Mouse (Mus musculus) lung, embryonic 16.5 days (tissue): ENCODE results near the gene Sap25. TPM values are rescaled to one million over a fixed set of nuclear protein-coding genes. Genes with fewer than 3 reads are reported as not detected.
"Not testable (repeated sequence)": the region's sequence is repeated elsewhere in the genome, so short reads cannot be mapped to it uniquely, and the experiment has no call there.

Experiments
- ATAC-seq: fragments of 200-750 bp; cut with Nextera tagmentation; 2 replicates; pipeline ENCODE4 v1.8.0; 2017; ENCODE audit warnings: low read depth, mild to moderate bottlenecking, moderate library complexity
- H3K27ac ChIP-seq: fragments of 300-500 bp; sonication (generic); 2 replicates; pipeline ENCODE4 v1.5.1; 2014; ENCODE audit warnings: mild to moderate bottlenecking, control low read depth, low read length
- H3K27me3 ChIP-seq: fragments of 300-500 bp; sonication (generic); 2 replicates; pipeline ENCODE4 v1.6.1; 2014; ENCODE audit warnings: low read depth, low read length, mixed read lengths; ENCODE audit not compliant: control insufficient read depth, insufficient read depth
- H3K36me3 ChIP-seq: fragments of 300-500 bp; sonication (generic); 2 replicates; pipeline ENCODE4 v1.6.1; 2014; ENCODE audit warnings: low read length; ENCODE audit not compliant: control insufficient read depth, insufficient read depth
- H3K4me1 ChIP-seq: fragments of 300-500 bp; sonication (generic); replicated peaks from 2 replicates; pipeline ENCODE4 v1.6.1; 2014; ENCODE audit warnings: low read length, mixed read lengths; ENCODE audit not compliant: control insufficient read depth, insufficient read depth
- H3K4me2 ChIP-seq: fragments of 300-500 bp; sonication (generic); 2 replicates; pipeline ENCODE4 v1.6.1; 2014; ENCODE audit warnings: low read depth, low read length, control low read depth
- H3K4me3 ChIP-seq: fragments of 300-500 bp; sonication (generic); 2 replicates; pipeline ENCODE4 v1.5.1; 2014; ENCODE audit warnings: mild to moderate bottlenecking, low read length, control low read depth
- H3K9ac ChIP-seq: fragments of 300-500 bp; sonication (generic); 2 replicates; pipeline ENCODE4 v1.6.1; 2014; ENCODE audit warnings: low read length, control low read depth
- H3K9me3 ChIP-seq: fragments of 300-500 bp; sonication (generic); 2 replicates; pipeline ENCODE4 v1.6.1; 2016; ENCODE audit warnings: low read length; ENCODE audit not compliant: control insufficient read depth
- WGBS: fragments of 180-500 bp; shearing (Covaris S2); extraction: QIAGEN DNeasy Blood & Tissue Kit; methylation state at CpG from one replicate; pipeline ENCODE4 v1.1.7; 2014; 5-methylcytosine and 5-hydroxymethylcytosine counted together
- polyA plus RNA-seq: library from polyadenylated mRNA; unstranded; fragments of >200 nt; fragmentation: Nextera tagmentation; extraction: Ambion mirVana; gene quantifications from 2 replicates; pipeline ENCODE4 v1.2.1, GENCODE M21; 2015

Sap25 gene
- polyA plus RNA-seq, 1 experiment from 2014 or later = 12.4 TPM

DNA sequence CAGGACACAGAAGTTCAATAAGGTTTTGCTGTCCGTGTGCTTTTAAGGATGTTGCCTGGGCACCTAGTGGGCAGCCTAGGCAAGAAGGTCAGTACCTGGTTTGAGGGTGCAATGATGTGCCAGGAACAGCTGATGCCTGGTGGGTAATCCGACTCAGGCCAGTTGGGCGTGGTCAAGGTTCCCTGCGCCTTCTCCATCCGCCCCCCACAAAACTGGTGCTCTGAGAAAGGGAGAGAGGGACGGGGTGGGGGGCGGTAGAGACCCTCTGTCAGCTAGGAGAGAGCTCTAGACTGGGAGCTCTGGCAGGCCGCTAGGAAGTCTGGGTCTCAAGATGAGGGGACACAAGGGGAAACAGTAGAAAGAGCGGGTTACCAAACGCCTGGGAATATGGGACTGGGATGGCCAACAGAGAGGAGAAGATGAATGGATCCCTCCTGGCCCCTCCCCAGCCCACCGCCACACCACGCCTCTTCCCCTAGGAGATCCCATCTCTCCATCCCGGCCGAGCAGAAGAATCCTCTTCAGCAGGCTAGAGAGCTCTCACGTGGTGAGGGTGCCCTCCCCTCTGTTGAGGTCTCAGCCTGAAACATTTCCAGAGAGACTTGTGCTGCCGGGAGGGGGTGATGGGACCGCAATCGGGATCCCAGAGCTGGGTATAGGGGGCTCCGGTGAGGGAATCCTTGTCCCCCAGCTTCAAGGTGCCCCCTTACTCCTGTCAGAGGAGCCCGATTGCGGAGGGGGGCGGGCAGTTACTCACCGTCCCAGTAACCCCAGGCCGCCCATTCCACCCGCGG is 33.1 kb upstream of the Sap25 start:
- no peak; the same call in 1 of the 2 replicates for ATAC-seq
- Histone ChIP-seq H3K4me3 (peak overlapping the region; percentile 26), H3K9ac (peak overlapping the region; percentile 53), H3K9me3 (no peaks in the 10 kb centered on the region), H3K4me1 (peaks cover 36% of the 10 kb centered on the region), H3K4me2 (peak overlapping the region; percentile 41), H3K27me3 (no peaks in the 10 kb centered on the region), H3K36me3 (no peaks in the 10 kb centered on the region; the same call in 1 of the 2 replicates), H3K27ac (no peak overlapping the region)
- WGBS = 23% methylated on average over 26 of the region's 26 CpGs

DNA sequence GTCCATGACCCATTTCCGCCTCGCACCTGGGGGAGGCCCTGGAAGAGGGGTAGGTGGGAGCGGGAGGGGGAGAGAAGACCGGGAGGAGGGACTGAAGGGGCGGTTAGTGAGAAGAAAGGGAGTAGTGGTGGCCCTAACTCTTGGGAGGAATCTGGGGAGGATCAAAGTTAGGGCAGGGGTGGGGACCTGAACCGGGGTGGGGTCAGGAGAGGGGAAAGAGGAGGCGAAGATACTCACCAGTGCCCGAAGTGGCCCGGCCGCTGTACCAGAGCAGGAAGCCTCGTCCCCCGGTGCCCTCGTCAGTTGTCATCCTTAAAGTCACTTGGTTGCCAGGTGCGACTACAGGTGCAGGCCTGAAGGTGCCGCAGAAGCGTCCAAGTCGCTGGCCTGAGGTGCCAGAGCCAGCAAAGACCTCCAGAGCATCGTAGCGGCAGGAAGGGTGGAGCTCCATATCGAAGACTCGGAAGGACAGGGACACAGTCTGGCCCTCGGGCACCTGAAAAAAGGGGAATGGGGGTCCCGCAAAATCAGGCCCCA is 32.4 kb upstream of the Sap25 start:
- peak overlapping the region; percentile 41 for H3K4me2 ChIP-seq
- H3K4me3 ChIP-seq = peak overlapping the region; percentile 26
- H3K9me3 ChIP-seq = no peaks in the 10 kb centered on the region
- H3K27me3 ChIP-seq = no peaks in the 10 kb centered on the region
- peak overlapping the region; percentile 53 for H3K9ac ChIP-seq
- H3K4me1 ChIP-seq = peaks cover 36% of the 10 kb centered on the region
- no peak for ATAC-seq
- H3K27ac ChIP-seq = no peak overlapping the region
- H3K36me3 ChIP-seq = no peaks in the 10 kb centered on the region; the same call in 1 of the 2 replicates
- 19% methylated on average over 23 of the region's 23 CpGs for WGBS

DNA sequence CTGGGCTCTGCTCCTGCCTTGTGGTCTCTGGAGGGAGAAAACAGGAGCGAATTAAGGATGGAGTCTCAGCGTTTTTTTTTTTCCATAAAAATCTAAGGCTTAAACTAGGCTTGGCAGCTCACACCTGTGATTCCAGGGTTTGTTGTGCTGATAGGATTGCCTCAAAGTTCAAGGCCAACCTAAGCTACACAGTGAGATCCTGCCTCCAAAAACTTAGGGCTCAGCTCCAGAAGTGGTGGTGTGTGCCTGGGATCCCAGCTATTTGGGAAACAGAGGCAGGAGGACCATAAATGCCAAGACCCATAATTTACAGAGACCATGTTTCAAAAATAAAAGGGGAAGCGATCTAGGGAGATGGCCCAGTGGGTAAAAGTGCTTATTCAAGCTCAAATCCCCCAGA is 31.8 kb upstream of the Sap25 start:
- Histone ChIP-seq H3K9ac (peak overlapping the region; percentile 53), H3K4me1 (peaks cover 36% of the 10 kb centered on the region), H3K36me3 (no peaks in the 10 kb centered on the region; the same call in 1 of the 2 replicates), H3K4me3 (no peak overlapping the region; the same call in 1 of the 2 replicates), H3K27ac (no peak overlapping the region), H3K9me3 (no peaks in the 10 kb centered on the region), H3K4me2 (peak overlapping the region; percentile 61), H3K27me3 (no peaks in the 10 kb centered on the region)
- no peak for ATAC-seq
- 68% methylated on average over 3 of the region's 3 CpGs for WGBS

DNA sequence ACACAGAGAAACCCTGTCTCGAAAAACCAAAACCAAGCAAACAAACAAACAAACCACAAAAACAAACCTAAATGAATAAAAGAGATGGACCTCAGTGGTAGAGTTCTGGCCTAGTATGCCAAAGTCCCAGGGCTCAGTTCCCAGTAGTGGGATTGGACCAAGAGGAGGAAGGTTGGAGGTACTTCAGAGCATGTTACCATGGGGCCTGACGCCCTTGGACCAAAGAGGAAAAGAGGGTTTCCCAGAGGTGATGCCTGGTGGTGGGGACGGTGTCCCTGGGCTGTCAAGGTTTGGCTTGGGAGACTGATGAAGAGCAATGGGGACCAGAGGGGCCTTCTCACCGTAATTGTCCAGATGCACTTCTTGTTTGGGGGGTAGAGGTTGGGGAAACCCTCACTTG is 31.1 kb upstream of the Sap25 start:
- peaks cover 36% of the 10 kb centered on the region for H3K4me1 ChIP-seq
- ATAC-seq = 0 out of 2 replicates have a peak, but pooled peaks have one; percentile 0

DNA sequence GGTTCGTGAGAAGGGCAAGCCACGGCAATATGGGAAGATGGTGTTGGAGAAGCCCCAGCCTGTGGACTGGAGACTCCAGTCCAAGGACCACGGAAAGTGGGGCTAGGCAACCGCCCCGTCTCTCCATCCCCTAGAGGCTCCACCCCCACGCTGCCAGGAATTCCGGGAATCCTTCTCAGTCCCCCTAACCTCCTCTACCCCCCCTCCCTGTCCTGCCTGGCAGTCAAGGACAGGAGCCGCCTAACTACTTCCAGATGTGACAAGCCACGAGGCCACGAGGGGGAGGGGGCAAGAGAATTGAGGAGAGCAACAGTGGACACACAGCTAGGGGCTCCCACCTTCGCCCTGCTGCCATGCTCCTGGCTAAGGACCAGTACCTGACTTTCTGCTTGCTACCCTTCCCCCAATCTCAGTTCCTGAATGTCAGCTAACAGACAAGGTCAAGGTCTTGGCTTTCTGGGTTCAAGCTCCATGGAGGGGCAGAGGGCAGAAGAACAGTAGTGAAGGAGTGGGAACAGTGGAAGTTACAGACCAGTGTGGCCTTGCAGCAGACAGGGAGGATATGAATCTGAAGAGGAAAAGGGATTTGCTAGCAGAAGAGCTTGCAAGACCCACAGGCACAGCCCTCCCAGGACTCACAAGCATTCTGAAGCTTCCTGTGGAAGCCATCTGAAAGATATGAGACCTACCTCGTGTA is 30.4 kb upstream of the Sap25 start:
- peak overlapping the region; percentile 96 for H3K27ac ChIP-seq
- peak; percentile 86 for ATAC-seq
- peaks cover 36% of the 10 kb centered on the region for H3K4me1 ChIP-seq
- no peaks in the 10 kb centered on the region for H3K9me3 ChIP-seq
- WGBS = 8% methylated on average over 12 of the region's 12 CpGs
- H3K4me3 ChIP-seq = peak overlapping the region; percentile 48
- no peaks in the 10 kb centered on the region; the same call in 1 of the 2 replicates for H3K36me3 ChIP-seq
- no peaks in the 10 kb centered on the region for H3K27me3 ChIP-seq
- peak overlapping the region; percentile 67 for H3K9ac ChIP-seq
- H3K4me2 ChIP-seq = peak overlapping the region; percentile 61

More for the DNA sequence above, 31.1 kb upstream of the Sap25 start:
- Histone ChIP-seq H3K4me2 (peak overlapping the region; percentile 61), H3K4me3 (peak overlapping the region; percentile 48), H3K9me3 (no peaks in the 10 kb centered on the region), H3K27me3 (no peaks in the 10 kb centered on the region), H3K36me3 (no peaks in the 10 kb centered on the region; the same call in 1 of the 2 replicates), H3K9ac (peak overlapping the region; percentile 67), H3K27ac (peak overlapping the region; percentile 96)
- 44% methylated on average over 4 of the region's 4 CpGs for WGBS

DNA sequence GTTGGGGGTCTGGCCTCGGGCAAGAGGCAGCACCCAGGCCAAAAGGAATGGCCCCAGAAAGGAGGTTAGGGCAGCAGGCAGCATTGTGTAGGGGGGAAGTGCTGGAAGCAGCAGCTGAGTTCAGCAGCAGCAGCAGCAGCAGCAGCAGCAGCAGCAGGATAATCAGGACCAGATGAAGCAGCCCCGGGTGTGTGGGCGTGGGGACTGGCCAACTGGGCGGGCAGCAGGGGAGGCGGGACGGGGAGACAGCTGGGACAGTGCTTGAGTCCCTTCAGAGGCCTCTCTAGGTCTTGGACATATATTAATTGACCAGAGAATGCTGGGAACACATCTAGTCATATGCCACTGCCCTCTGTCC is 29.9 kb upstream of the Sap25 start:
- peak; percentile 82 for ATAC-seq
- H3K4me3 ChIP-seq = peak overlapping the region; percentile 48
- no peaks in the 10 kb centered on the region for H3K27me3 ChIP-seq
- peak overlapping the region; percentile 96 for H3K27ac ChIP-seq
- H3K36me3 ChIP-seq = no peaks in the 10 kb centered on the region; the same call in 1 of the 2 replicates
- 11% methylated on average over 6 of the region's 6 CpGs for WGBS
- H3K9me3 ChIP-seq = no peaks in the 10 kb centered on the region
- peak overlapping the region; percentile 67 for H3K9ac ChIP-seq
- H3K4me2 ChIP-seq = peak overlapping the region; percentile 61
- peaks cover 36% of the 10 kb centered on the region for H3K4me1 ChIP-seq

DNA sequence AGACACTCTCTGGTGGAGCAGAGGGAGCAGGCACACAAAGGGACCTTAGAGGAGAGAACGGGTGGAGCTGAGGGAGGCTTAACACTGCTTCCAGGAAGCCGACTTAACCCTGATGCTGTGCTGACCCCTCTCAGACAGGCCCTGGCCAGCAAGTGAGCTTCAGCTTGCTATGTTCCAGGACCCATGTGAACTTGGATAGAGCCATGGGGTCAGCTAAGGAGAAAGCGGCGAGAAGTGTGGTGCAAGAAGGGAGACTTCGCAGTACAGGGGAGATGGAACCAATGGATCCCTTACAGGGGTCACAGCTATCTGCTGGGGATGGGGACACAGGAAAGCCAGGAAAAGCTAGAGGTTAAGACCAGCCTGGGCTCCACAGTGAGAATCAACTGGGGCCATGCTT is 28.1 kb upstream of the Sap25 start:
- H3K9ac ChIP-seq = no peak overlapping the region; the same call in 1 of the 2 replicates
- H3K27ac ChIP-seq = no peak overlapping the region
- ATAC-seq = no peak
- H3K4me2 ChIP-seq = no peak overlapping the region
- no peaks in the 10 kb centered on the region for H3K9me3 ChIP-seq
- H3K4me1 ChIP-seq = peaks cover 34% of the 10 kb centered on the region
- 70% methylated on average over 5 of the region's 5 CpGs for WGBS
- H3K4me3 ChIP-seq = no peak overlapping the region
- no peaks in the 10 kb centered on the region for H3K27me3 ChIP-seq
- no peaks in the 10 kb centered on the region for H3K36me3 ChIP-seq

DNA sequence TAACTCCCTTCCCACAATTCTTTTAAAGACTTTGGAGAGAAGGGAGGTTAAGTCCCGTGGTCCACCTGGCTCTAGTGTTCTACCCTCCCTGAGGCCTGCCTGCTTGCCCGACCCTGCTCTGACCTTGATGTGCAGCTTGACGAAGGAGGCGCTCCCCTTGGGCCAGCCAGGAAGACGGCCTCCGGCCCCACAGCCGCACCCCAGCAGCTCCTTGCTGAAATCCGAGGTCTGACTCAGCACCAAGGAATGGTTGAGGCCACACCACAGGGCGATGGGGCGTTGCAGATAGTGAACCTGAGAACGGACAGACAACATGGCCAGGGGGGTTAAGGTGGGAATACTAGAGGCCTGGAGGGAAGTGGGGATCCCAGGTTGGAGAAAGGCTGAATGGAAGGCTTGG is 27.6 kb upstream of the Sap25 start, which contains the start of gene Pcolce:
Gene Pcolce (minus strand): TSS at position 235 of the 400 bp plus-strand sequence.
- no peaks in the 10 kb centered on the region for H3K27me3 ChIP-seq
- H3K4me2 ChIP-seq = no peak within 1 kb of the TSS
- H3K9ac ChIP-seq = peak within 1 kb of the TSS; percentile 46
- H3K9me3 ChIP-seq = no peaks in the 10 kb centered on the region
- WGBS = 53% methylated on average over 11 of the region's 11 CpGs
- H3K36me3 ChIP-seq = no peaks in the 10 kb centered on the region
- no peak within 1 kb of the TSS for H3K27ac ChIP-seq
- H3K4me3 ChIP-seq = no peak within 1 kb of the TSS
- no peak for ATAC-seq
- peaks cover 29% of the 10 kb centered on the region for H3K4me1 ChIP-seq

DNA sequence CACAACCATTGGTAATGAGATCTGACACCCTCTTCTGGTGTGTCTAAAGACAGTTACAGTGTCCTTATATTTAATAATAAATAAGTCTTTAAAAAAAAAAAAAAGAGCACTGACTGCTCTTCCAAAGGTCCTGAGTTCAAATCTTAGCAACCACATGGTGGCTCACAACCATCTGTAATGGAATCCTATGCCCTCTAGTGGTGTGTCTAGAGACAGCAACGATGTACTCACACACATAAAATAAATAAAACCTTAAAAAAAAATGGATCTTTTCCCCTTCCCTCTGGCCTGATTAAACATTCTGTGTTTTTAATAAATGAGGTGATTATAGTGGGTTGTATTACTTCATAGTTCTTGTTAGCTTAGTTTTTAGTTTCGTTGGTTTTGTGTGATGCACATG is 26.2 kb upstream of the Sap25 start:
- H3K4me1 ChIP-seq = peaks cover 19% of the 10 kb centered on the region
- H3K36me3 ChIP-seq, H3K27me3 ChIP-seq, H3K27ac ChIP-seq, H3K9ac ChIP-seq, H3K9me3 ChIP-seq, H3K4me2 ChIP-seq, H3K4me3 ChIP-seq, ATAC-seq: not testable (repeated sequence)
- 82% methylated on average over 2 of the region's 2 CpGs for WGBS
